Mouse (Mus musculus) central nervous system, embryonic 14 days (tissue): Measurements from ENCODE around the gene Lcorl. TPM values are rescaled to one million over a fixed set of nuclear protein-coding genes. Genes with fewer than 3 reads are reported as not detected.

Source experiments
- polyA plus RNA-seq: library from polyadenylated mRNA; depleted of rRNA; stranded (reverse); fragments of >200 nt; gene quantifications from 2 replicates; pipeline ENCODE4 v1.2.3, GENCODE M21; 2012; rRNA removed

The Lcorl gene
- 15.7 and 17.9 TPM in 2 replicates for polyA plus RNA-seq

DNA sequence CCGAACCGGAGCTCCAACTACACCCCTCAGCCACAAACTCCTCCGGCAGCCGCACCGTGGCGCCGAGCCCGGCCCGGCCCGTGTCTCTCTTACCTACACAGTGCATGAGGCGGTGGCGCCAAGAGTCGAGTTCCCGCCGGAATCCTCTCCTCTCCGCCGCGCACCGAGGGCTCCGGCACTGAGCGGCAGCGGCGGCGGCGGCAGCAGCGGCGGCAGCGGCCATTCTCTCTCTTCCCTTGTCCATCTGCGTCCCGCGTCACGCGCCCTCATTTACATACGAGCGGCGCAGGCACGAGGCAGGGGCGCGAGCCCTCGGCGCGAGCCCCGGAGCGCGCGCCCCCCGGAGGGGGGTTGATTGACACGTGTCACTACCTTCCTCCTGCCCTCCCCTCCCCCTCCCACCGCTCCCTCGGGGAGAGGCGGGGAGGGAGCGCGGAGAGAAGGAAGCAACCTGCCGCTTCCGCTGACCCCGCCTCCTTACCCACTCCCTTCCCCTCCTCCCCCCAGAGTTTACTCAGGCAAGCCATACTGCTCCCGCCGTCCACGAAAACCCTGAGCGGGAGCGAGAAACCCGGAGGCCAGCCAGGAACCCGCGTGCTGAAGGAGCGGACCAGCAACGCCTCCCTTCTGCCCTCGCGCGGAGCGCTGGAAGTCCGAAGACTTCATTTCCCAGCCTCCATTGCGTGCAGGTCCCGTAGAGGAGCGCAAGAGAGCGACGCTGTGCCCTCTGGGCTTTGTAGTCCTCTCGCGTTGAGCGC lies at the start of gene Lcorl:
TSS of gene Lcorl (minus strand) at position 362 of the 758 bp plus-strand sequence.

GRCm38 (mm10) chr5:45669598-45670279 lies 187.7 kb downstream of the Lcorl start, which contains the start of gene Ncapg:
Ncapg (plus strand) TSS chr5:45669919.

Other genes starting within 250 kb of the Lcorl start
- gene Fam184b, start 218.0 kb downstream of the Lcorl start, polyA plus RNA-seq, result 2.3 and 2.6 TPM in 2 replicates
- 17.4 and 21.6 TPM in 2 replicates for gene Ncapg, start 187.7 kb downstream of the Lcorl start, polyA plus RNA-seq